ENCODE assay signal across 23 mouse cellular contexts in genomic region chr9:42887930-42888329, GRCm38 (mm10). TPM values are rescaled to one million over a fixed set of nuclear protein-coding genes. Genes with fewer than 3 reads are reported as not detected.
DNase-seq lines count a peak whose midpoint lies in the region; ATAC-seq lines count a peak whose summit lies in the region.
"Had no signal": no experiment of that assay in that cellular context is flagged by ENCODE, and none has a peak within 500 bp of the region (broad histone marks: within the 10 kb centered on the region; RNA-seq: fewer than 3 reads in every experiment).

No protein-coding gene starts in this region.

- no peak for DNase-seq in frontal cortex, postnatal 10 days (ENCODE audit: low spot score in 2 of 2)
- DNase-seq in layer of hippocampus, adult 9-11 months = peak; percentile 53
- DNase-seq in layer of hippocampus, postnatal 25 days (ENCODE audit: extremely low spot score in 1 of 2, low spot score in 1 of 2) = no peak
- DNase-seq in right cerebral cortex, adult 18-20 months = peak; percentile 31
- no peak for DNase-seq in right cerebral cortex, postnatal 10 days (ENCODE audit: low spot score in 2 of 2)
- DNase-seq in brain, adult 2 months (ENCODE audit: low read depth, low spot score) = peak; percentile 59
- no peak for DNase-seq in heart, adult 11 months
- DNase-seq: adrenal gland, adult 2 months; adrenal gland, adult 8-10 months; adrenal gland, postnatal 10 days; adrenal gland, postnatal 14 days; adrenal gland, postnatal 25 days; adrenal gland, postnatal 36 days; B cell, adult 2 months; cerebellum, adult 11 months; cerebellum, adult 11-12 months; cerebellum, adult 18-20 months had no signal

- peak; percentile 65; the same call in 1 of the 2 replicates for ATAC-seq in frontal cortex, adult (ENCODE audit: low TSS enrichment)
- ATAC-seq: activated CD4-positive, CD25-positive, alpha-beta regulatory T cell, adult 4 months; CD4-positive, CD25-positive, alpha-beta regulatory T cell, adult 4 months; Patski had no signal

RNA-seq across cellular contexts. Expression of gene Grik4, which starts 56.4 kb away (rescaled TPM):
- 10 to 100 TPM; 57.0 to 60.9 TPM for total RNA-seq in layer of hippocampus, postnatal 25 days (2021)
- total RNA-seq: CH12.LX, MEL had no signal

Comparison
In these comparisons a context has a peak if more than half of its experiments do, and no peak if none do; other contexts are left out.
1. DNase-seq: peak in layer of hippocampus, adult 9-11 months (single experiment), right cerebral cortex, adult 18-20 months (single experiment) and brain, adult 2 months (single experiment); none in frontal cortex, postnatal 10 days (0 of 2), layer of hippocampus, postnatal 25 days (0 of 2), right cerebral cortex, postnatal 10 days (0 of 2) and heart, adult 11 months (single experiment).